In the genomic region with DNA sequence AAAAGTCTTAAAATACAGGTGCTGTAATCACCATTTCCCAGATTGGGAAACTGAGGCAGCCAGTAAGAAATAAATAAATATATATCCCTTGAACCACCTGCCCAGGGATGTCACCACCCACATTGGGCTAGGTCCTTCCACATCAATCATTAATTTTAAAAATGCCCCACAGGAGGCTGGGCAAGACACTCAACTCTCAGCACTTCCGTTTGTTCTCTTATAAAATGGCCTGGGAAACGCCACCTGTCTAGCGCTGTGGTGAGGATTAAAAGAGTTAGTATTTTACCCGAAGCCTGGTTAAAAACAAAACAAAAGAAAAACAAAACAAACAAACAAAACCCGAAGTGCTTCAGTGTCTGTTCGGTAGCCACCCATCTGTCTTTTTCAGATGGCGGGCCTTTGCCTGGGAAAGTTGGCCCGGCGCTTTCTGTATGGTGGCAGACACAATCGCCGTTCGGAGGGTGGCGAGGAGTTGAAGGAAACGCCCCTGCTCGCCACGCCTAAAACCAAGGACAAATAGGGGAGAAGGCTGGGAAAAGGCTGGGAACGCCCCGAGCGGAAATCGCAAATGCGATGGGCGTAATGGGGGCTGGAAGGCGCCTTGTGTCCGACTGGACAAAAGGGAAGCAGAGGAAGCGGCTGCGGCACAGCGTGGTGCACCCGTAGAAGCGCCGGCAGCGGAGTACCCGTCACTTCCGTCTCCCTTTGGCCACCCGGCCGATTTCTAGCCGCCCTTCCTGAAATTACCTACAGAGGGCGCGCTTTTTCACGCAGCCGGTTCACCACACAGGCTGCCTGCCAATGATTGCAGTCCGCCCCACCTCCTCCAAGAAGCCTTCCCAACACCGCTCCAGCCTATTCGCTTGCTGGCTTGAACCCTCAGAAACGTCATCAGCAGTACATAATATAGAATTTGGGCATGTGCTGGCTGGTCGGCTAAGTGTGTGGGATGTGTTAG, we compare ENCODE assay signal across 8 mouse cellular contexts. TPM values are rescaled to one million over a fixed set of nuclear protein-coding genes. Genes with fewer than 3 reads are reported as not detected.
DNase-seq lines count a peak whose midpoint lies in the region; ATAC-seq and TF ChIP-seq lines count a peak whose summit lies in the region.

No protein-coding gene starts in this region.

- TF ChIP-seq CTCF in liver, postnatal 0 days (IDR thresholded peaks at IDR 0.05; ENCODE audit: low read depth): peak; percentile 83

- H3K4me2 ChIP-seq in forebrain, embryonic 13.5 days: peak overlapping the region; percentile 55
- peak overlapping the region; percentile 68 for H3K4me2 ChIP-seq in liver, postnatal 0 days (ENCODE audit: low read depth, low read length)
- H3K4me2 ChIP-seq in neural tube, embryonic 13.5 days: peak overlapping the region; percentile 55

- no peaks in the 10 kb centered on the region for H3K36me3 ChIP-seq in ES-E14 (ENCODE audit: control insufficient read depth, insufficient read depth, low read length, poor library complexity, severe bottlenecking)
- H3K36me3 ChIP-seq in forebrain, embryonic 13.5 days (ENCODE audit: poor library complexity, severe bottlenecking): no peaks in the 10 kb centered on the region
- no peaks in the 10 kb centered on the region for H3K36me3 ChIP-seq in liver, postnatal 0 days (replicated peaks; ENCODE audit: insufficient read depth, low read length)
- no peaks in the 10 kb centered on the region for H3K36me3 ChIP-seq in neural tube, embryonic 13.5 days

- peaks cover 0 to 5% of the 10 kb centered on the region in 2 experiments; a peak in 3 of 4 replicates for H3K4me1 ChIP-seq in ES-E14 (ENCODE audit: control insufficient read depth in 2 of 2, insufficient read depth in 2 of 2, low read length in 2 of 2, poor library complexity in 1 of 2)
- peaks cover 7% of the 10 kb centered on the region for H3K4me1 ChIP-seq in forebrain, embryonic 13.5 days
- H3K4me1 ChIP-seq in liver, postnatal 0 days (ENCODE audit: insufficient read depth): no peaks in the 10 kb centered on the region
- H3K4me1 ChIP-seq in neural tube, embryonic 13.5 days (replicated peaks): peaks cover 7% of the 10 kb centered on the region

- peak; percentile 37; the same call in 1 of the 2 replicates for TF ChIP-seq EP300 in liver, postnatal 0 days (IDR thresholded peaks at IDR 0.05; ENCODE audit: low read depth)

- DNase-seq in ES-E14 (ENCODE audit: low read depth, low spot score): peak; percentile 80
- peak; percentile 87 for DNase-seq in cerebellum, adult 11 months
- DNase-seq in heart, postnatal 10 days: peak; percentile 91 to 92
- peak; percentile 91 for DNase-seq in layer of hippocampus, adult 11-12 months (ENCODE audit: low spot score)
- peak; percentile 90 for DNase-seq in liver, postnatal 0 days
- peak; percentile 79 for DNase-seq in telencephalon, adult 2 months (ENCODE audit: low read depth, low spot score)

- peak overlapping the region; percentile 15; the same call in 1 of the 2 replicates for H3K9ac ChIP-seq in ES-E14 (ENCODE audit: insufficient read depth, low read depth, low read length, poor library complexity, severe bottlenecking)
- H3K9ac ChIP-seq in forebrain, embryonic 13.5 days: peak overlapping the region; percentile 55
- peak overlapping the region; percentile 34 for H3K9ac ChIP-seq in liver, postnatal 0 days (replicated peaks)
- peak overlapping the region; percentile 60 for H3K9ac ChIP-seq in neural tube, embryonic 13.5 days

- no peaks in the 10 kb centered on the region for H3K9me3 ChIP-seq in ES-E14 (ENCODE audit: control insufficient read depth, insufficient read depth, low read depth, low read length)
- no peaks in the 10 kb centered on the region for H3K9me3 ChIP-seq in forebrain, embryonic 13.5 days (replicated peaks)
- no peaks in the 10 kb centered on the region for H3K9me3 ChIP-seq in liver, postnatal 0 days (ENCODE audit: low read length)
- no peaks in the 10 kb centered on the region for H3K9me3 ChIP-seq in neural tube, embryonic 13.5 days

- no peaks in the 10 kb centered on the region for H3K27me3 ChIP-seq in forebrain, embryonic 13.5 days
- H3K27me3 ChIP-seq in liver, postnatal 0 days (ENCODE audit: insufficient read depth, low read length): no peaks in the 10 kb centered on the region
- no peaks in the 10 kb centered on the region for H3K27me3 ChIP-seq in neural tube, embryonic 13.5 days

- peak; percentile 93 for ATAC-seq in forebrain, embryonic 13.5 days
- peak; percentile 94 for ATAC-seq in liver, postnatal 0 days
- peak; percentile 88 for ATAC-seq in neural tube, embryonic 13.5 days (ENCODE audit: low read depth)

- peak overlapping the region; percentile 89; the same call in 1 of the 2 replicates for H3K27ac ChIP-seq in ES-E14 (ENCODE audit: insufficient read depth, low read depth, low read length, poor library complexity, severe bottlenecking)
- peak overlapping the region; percentile 80 for H3K27ac ChIP-seq in forebrain, embryonic 13.5 days
- peak overlapping the region; percentile 82 for H3K27ac ChIP-seq in liver, postnatal 0 days (ENCODE audit: low read depth)
- H3K27ac ChIP-seq in neural tube, embryonic 13.5 days (replicated peaks): peak overlapping the region; percentile 81

- H3K4me3 ChIP-seq in ES-E14 (ENCODE audit: insufficient read depth in 1 of 2, low read depth in 1 of 2, low read length in 2 of 2, poor library complexity in 1 of 2, severe bottlenecking in 1 of 2): peak overlapping the region; percentile 35 to 79
- peak overlapping the region; percentile 33 for H3K4me3 ChIP-seq in forebrain, embryonic 13.5 days
- peak overlapping the region; percentile 50 for H3K4me3 ChIP-seq in liver, postnatal 0 days (ENCODE audit: low read depth, low read length)
- peak overlapping the region; percentile 37 for H3K4me3 ChIP-seq in neural tube, embryonic 13.5 days

- 17% methylated on average over 40 of the region's 45 CpGs for WGBS in forebrain, embryonic 13.5 days
- WGBS in liver, postnatal 0 days (ENCODE audit: insufficient replicate concordance): 11% methylated on average over 38 of the region's 45 CpGs
- 17% methylated on average over 39 of the region's 45 CpGs for WGBS in neural tube, embryonic 13.5 days

- intact Hi-C loops in heart, postnatal 10 days (cut with DNase I): loop anchor here (10.0 kb wide), 1 partner anchor 163 kb away; a partner anchor contains a TSS

- in situ Hi-C loops in ES-E14 (cut with MboI; ENCODE audit: low sequenced_read_pairs in 2 of 2, unreplicated experiment in 2 of 2): no loop called here

TF ChIP-seq in ES-E14, 5 proteins besides CTCF, POLR2A, EP300 and RAD21:
- TF ChIP-seq HCFC1 (IDR thresholded peaks at IDR 0.05; ENCODE audit: borderline replicate concordance, insufficient read depth, low read length): peak; percentile 35; the same call in 1 of the 2 replicates
- TF ChIP-seq MAFK (IDR thresholded peaks at IDR 0.05; ENCODE audit: insufficient read depth, low read depth, low read length): no peak
- no peak for TF ChIP-seq ZC3H11A (IDR thresholded peaks at IDR 0.05; ENCODE audit: borderline replicate concordance, low read depth, low read length)
TF ChIP-seq in ES-E14: peak in this region for 1.

RNA-seq across cellular contexts. Expression of a gene that starts 12.2 kb away (rescaled TPM):
- total RNA-seq in ES-E14 (2012; rRNA removed): 557 and 605 TPM in 2 replicates
- 749 and 783 TPM in 2 replicates for polyA plus RNA-seq in forebrain, embryonic 13.5 days (2015; fragmentation: Nextera tagmentation; extraction: Ambion mirVana)
- total RNA-seq in heart, postnatal 10 days (2021): 100 to 1,000 TPM; 708 to 807 TPM
- 703 and 719 TPM in 2 replicates for polyA plus RNA-seq in liver, postnatal 0 days (2015; fragmentation: Nextera tagmentation; extraction: Ambion mirVana)
- 565 and 581 TPM in 2 replicates for polyA plus RNA-seq in neural tube, embryonic 13.5 days (2015; fragmentation: Nextera tagmentation; extraction: Ambion mirVana)

Comparison
In these comparisons a context has a peak if more than half of its experiments do, and no peak if none do; other contexts are left out.
1. Peak in every context shown above with its lines: DNase-seq, ATAC-seq, H3K4me3 ChIP-seq and H3K27ac ChIP-seq.